Mouse (Mus musculus) CD4-positive, CD25-positive, alpha-beta regulatory T cell, adult 2 months (primary cell): Measurements from ENCODE around the gene Nxnl2.

Source experiments
- DNase-seq: peaks from one replicate; pipeline ENCODE4 v3.0.0-alpha.2; 2012; ENCODE audit warnings: low read depth, low spot score

Gene Nxnl2

GRCm38 (mm10) chr13:51170691-51171680 lies at the start of gene Nxnl2:
Gene Nxnl2 (plus strand): TSS chr13:51171022.
- DNase-seq: peak; percentile 71

- DNase-seq: no peak
These were observed 48.9 kb upstream of the Nxnl2 start for GRCm38 (mm10) chr13:51121966-51122365.

- DNase-seq: no peak
These were observed 48.1 kb upstream of the Nxnl2 start for GRCm38 (mm10) chr13:51122771-51123170.

- DNase-seq: no peak
These were observed 45.5 kb upstream of the Nxnl2 start for GRCm38 (mm10) chr13:51125357-51125756.

GRCm38 (mm10) chr13:51127906-51128305 lies 42.9 kb upstream of the Nxnl2 start:
- no peak for DNase-seq

GRCm38 (mm10) chr13:51128417-51128816 lies 42.4 kb upstream of the Nxnl2 start:
- DNase-seq: no peak

- no peak for DNase-seq
These were observed 39.6 kb upstream of the Nxnl2 start for GRCm38 (mm10) chr13:51131179-51131578.

- no peak for DNase-seq
These were observed 34.5 kb upstream of the Nxnl2 start for GRCm38 (mm10) chr13:51136315-51136714.

- no peak for DNase-seq
These were observed 33.7 kb upstream of the Nxnl2 start for GRCm38 (mm10) chr13:51136996-51137701.

- no peak for DNase-seq
These were observed 33.2 kb upstream of the Nxnl2 start for GRCm38 (mm10) chr13:51137702-51138031.

- no peak for DNase-seq
These were observed 23.7 kb upstream of the Nxnl2 start for GRCm38 (mm10) chr13:51147106-51147505.

- no peak for DNase-seq
These were observed 17.7 kb upstream of the Nxnl2 start for GRCm38 (mm10) chr13:51152966-51153669.

- DNase-seq: no peak
These were observed 17.2 kb upstream of the Nxnl2 start for GRCm38 (mm10) chr13:51153670-51154030.

GRCm38 (mm10) chr13:51155178-51156013 lies 15.4 kb upstream of the Nxnl2 start:
- DNase-seq: no peak

- no peak for DNase-seq
These were observed 14.8 kb upstream of the Nxnl2 start for GRCm38 (mm10) chr13:51156014-51156386.

- no peak for DNase-seq
These were observed 13.5 kb upstream of the Nxnl2 start for GRCm38 (mm10) chr13:51157291-51157690.

GRCm38 (mm10) chr13:51161672-51162071 lies 9.2 kb upstream of the Nxnl2 start:
- no peak for DNase-seq

- DNase-seq: no peak
These were observed 8.6 kb upstream of the Nxnl2 start for GRCm38 (mm10) chr13:51162246-51162645.

- DNase-seq: no peak
These were observed 4.1 kb upstream of the Nxnl2 start for GRCm38 (mm10) chr13:51166711-51167110.

GRCm38 (mm10) chr13:51170215-51170614 lies 607 bp upstream of the Nxnl2 start:
- no peak for DNase-seq

GRCm38 (mm10) chr13:51172601-51173000 lies 1.8 kb downstream of the Nxnl2 start:
- no peak for DNase-seq
